Mouse (Mus musculus) hindbrain, embryonic 15.5 days (tissue): ENCODE results near the gene Gm572. TPM values are rescaled to one million over a fixed set of nuclear protein-coding genes. Genes with fewer than 3 reads are reported as not detected.

ENCODE experiments used
- ATAC-seq: fragments of 200-750 bp; cut with Nextera tagmentation; 2 replicates; pipeline ENCODE4 v1.8.0; 2017; ENCODE audit warnings: low read depth, moderate number of reproducible peaks, moderate TSS enrichment; ENCODE audit not compliant: low FRiP score
- H3K27ac ChIP-seq: fragments of 300-500 bp; sonication (generic); replicated peaks from 2 replicates; pipeline ENCODE4 v1.5.1; 2015; ENCODE audit warnings: mild to moderate bottlenecking, inconsistent platforms
- H3K27me3 ChIP-seq: fragments of 300-500 bp; sonication (generic); 2 replicates; pipeline ENCODE4 v1.6.1; 2015; ENCODE audit warnings: control low read depth, inconsistent platforms
- H3K36me3 ChIP-seq: fragments of 300-500 bp; sonication (generic); 2 replicates; pipeline ENCODE4 v1.6.1; 2015; ENCODE audit warnings: control low read depth, inconsistent platforms
- H3K4me1 ChIP-seq: fragments of 300-500 bp; sonication (generic); replicated peaks from 2 replicates; pipeline ENCODE4 v1.6.1; 2015; ENCODE audit warnings: control low read depth, inconsistent platforms
- H3K4me2 ChIP-seq: fragments of 300-500 bp; sonication (generic); 2 replicates; pipeline ENCODE4 v1.6.1; 2015; ENCODE audit warnings: moderate library complexity, mild to moderate bottlenecking, inconsistent platforms
- H3K4me3 ChIP-seq: fragments of 300-500 bp; sonication (generic); 2 replicates; pipeline ENCODE4 v1.5.1; 2015; ENCODE audit warnings: mild to moderate bottlenecking, inconsistent platforms
- H3K9ac ChIP-seq: fragments of 300-500 bp; sonication (generic); 2 replicates; pipeline ENCODE4 v1.6.1; 2015; ENCODE audit warnings: inconsistent platforms
- H3K9me3 ChIP-seq: fragments of 300-500 bp; sonication (generic); 2 replicates; pipeline ENCODE4 v1.6.1; 2016; ENCODE audit warnings: control low read depth, inconsistent platforms
- WGBS: fragments of 180-500 bp; shearing (Covaris S2); methylation state at CpG from one replicate; pipeline ENCODE4 v1.1.7; 2015; 5-methylcytosine and 5-hydroxymethylcytosine counted together
- polyA plus RNA-seq: library from polyadenylated mRNA; unstranded; fragments of >200 nt; fragmentation: Nextera tagmentation; extraction: Ambion mirVana; gene quantifications from 2 replicates; pipeline ENCODE4 v1.2.1, GENCODE M21; 2015

Gm572 gene
- polyA plus RNA-seq, 1 experiment from 2014 or later, result not detected

DNA sequence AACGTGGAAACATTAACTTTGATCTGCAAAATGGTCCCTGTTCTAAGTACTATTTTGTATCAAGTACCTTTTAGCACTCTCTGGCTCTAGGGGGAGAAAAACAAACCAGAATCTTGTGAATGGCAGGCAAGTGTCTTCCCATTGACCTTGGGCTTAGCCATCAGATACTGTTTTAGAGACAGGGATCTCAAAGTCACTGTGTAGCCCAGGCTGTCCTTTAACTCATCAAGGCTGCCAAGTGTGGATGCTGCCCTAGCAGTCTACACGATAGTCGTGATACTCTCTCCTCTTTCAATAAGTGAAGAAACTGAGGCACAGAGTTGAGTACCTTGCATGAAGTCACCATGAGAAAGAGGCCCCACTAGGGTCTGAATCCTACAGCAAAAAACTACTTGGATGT is 15.9 kb upstream of the Gm572 start:
- peak overlapping the region; percentile 87 for H3K4me2 ChIP-seq
- peak overlapping the region; percentile 94 for H3K4me3 ChIP-seq
- no peaks in the 10 kb centered on the region for H3K27me3 ChIP-seq
- no peaks in the 10 kb centered on the region for H3K9me3 ChIP-seq
- ATAC-seq, result peak; percentile 55
- WGBS, result 65% methylated on average over 3 of the region's 3 CpGs
- H3K36me3 ChIP-seq, result peaks cover 26% of the 10 kb centered on the region
- peak overlapping the region; percentile 96 for H3K9ac ChIP-seq
- H3K27ac ChIP-seq, result peak overlapping the region; percentile 96
- H3K4me1 ChIP-seq, result peaks cover 32% of the 10 kb centered on the region

DNA sequence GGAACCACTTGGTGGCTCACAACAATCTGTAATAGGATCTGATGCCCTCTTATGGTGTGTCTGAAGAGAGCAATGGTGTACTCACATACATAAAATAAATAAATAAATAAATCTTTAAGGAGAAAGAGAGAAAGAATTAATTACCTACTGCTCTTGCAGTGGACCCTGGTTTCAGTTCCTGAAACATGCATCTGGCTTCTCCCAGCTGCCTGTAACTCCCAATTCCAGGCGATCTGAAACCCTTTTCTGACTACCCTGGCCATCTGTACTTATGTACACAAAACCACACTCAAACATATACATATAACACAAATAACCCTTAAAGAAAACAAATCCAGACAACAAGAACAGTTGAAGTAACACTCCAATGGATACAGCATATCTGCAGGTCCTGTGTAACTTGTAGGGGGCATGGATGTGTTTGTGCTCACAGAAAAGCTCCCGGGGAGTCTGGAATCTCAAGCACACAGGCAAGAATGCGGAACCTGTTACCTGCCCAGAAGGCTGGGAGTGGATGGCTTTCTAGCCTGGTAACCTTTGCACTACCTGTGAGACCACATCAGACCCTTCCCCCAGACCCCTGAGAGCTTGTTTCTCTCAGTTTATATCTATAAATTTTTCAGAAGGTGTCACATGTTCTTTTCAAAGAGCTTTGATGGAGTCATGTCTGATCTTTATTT is 11.0 kb upstream of the Gm572 start:
- H3K27me3 ChIP-seq, result no peaks in the 10 kb centered on the region
- H3K9me3 ChIP-seq, result no peaks in the 10 kb centered on the region
- WGBS, result 82% methylated on average over 3 of the region's 3 CpGs
- no peak overlapping the region for H3K9ac ChIP-seq
- no peak overlapping the region for H3K4me2 ChIP-seq
- H3K36me3 ChIP-seq, result no peaks in the 10 kb centered on the region
- no peak for ATAC-seq
- peaks cover 3% of the 10 kb centered on the region for H3K4me1 ChIP-seq
- no peak overlapping the region for H3K27ac ChIP-seq
- H3K4me3 ChIP-seq, result no peak overlapping the region

GRCm38 (mm10) chr4:148633395-148634061 is 9.6 kb upstream of the Gm572 start:
- Histone ChIP-seq H3K4me2 (no peak overlapping the region), H3K27ac (no peak overlapping the region), H3K36me3 (no peaks in the 10 kb centered on the region), H3K4me3 (no peak overlapping the region), H3K9me3 (no peaks in the 10 kb centered on the region), H3K27me3 (no peaks in the 10 kb centered on the region), H3K9ac (no peak overlapping the region), H3K4me1 (no peaks in the 10 kb centered on the region)
- ATAC-seq, result no peak
- 76% methylated on average over 2 of the region's 2 CpGs for WGBS

DNA sequence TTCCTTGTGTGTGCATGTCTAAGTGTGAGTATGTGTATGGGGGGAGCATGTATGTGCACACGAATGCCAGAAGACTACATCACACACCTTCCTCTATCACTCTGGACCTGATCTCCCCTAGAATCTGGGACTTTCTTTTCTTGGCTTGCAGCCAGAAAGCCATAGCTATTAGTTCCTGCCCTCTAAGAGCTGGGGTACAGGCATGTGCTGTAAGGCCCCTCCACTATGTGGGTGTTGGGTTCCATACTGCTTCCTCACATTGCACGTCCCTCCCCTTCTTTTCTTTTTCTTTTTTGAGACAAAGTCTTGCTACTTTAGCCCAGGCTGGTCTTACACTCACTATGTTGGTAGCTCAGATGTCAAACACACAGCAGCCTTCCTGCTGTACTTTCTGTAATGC is 7.8 kb upstream of the Gm572 start:
- H3K9ac ChIP-seq, result no peak overlapping the region
- no peak overlapping the region for H3K4me3 ChIP-seq
- no peak for ATAC-seq
- H3K27ac ChIP-seq, result no peak overlapping the region
- H3K36me3 ChIP-seq, result no peaks in the 10 kb centered on the region
- H3K4me1 ChIP-seq, result no peaks in the 10 kb centered on the region
- H3K9me3 ChIP-seq, result no peaks in the 10 kb centered on the region
- WGBS, result 87% methylated on average over 2 of the region's 2 CpGs
- H3K4me2 ChIP-seq, result no peak overlapping the region
- no peaks in the 10 kb centered on the region for H3K27me3 ChIP-seq

GRCm38 (mm10) chr4:148638302-148638701 is 4.8 kb upstream of the Gm572 start:
- no peaks in the 10 kb centered on the region for H3K9me3 ChIP-seq
- H3K4me1 ChIP-seq, result no peaks in the 10 kb centered on the region
- no peak overlapping the region for H3K9ac ChIP-seq
- H3K27ac ChIP-seq, result no peak overlapping the region
- no peak for ATAC-seq
- H3K27me3 ChIP-seq, result no peaks in the 10 kb centered on the region
- no peak overlapping the region for H3K4me3 ChIP-seq
- WGBS, result 68% methylated on average over 9 of the region's 9 CpGs
- H3K36me3 ChIP-seq, result no peaks in the 10 kb centered on the region
- no peak overlapping the region for H3K4me2 ChIP-seq

- Histone ChIP-seq H3K4me1 (no peaks in the 10 kb centered on the region), H3K4me2 (no peak overlapping the region), H3K4me3 (no peak overlapping the region), H3K27ac (no peak overlapping the region), H3K9me3 (no peaks in the 10 kb centered on the region), H3K9ac (no peak overlapping the region), H3K36me3 (no peaks in the 10 kb centered on the region), H3K27me3 (no peaks in the 10 kb centered on the region)
- 83% methylated on average over 2 of the region's 2 CpGs for WGBS
- ATAC-seq, result no peak
Observed at GRCm38 (mm10) chr4:148639455-148639854, 3.7 kb upstream of the Gm572 start.

DNA sequence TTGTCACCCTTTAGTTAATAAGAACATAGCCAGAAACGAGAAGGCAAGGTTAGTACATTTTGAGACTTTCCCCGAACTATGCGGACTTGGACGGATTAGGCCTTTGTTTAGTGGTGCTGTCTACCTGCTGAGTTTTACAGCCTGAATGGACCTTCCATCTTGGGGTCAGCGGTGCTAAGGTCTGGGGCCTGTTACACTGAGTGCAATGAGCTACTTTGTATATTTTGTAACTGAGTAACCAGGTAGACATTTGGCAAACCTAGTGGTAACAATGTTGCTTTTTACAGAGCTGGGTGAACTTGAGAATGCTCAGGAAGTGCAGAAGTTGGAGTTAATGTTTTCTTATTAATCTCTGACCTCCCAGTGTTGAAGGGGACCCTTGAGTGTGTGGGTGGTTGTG is 2.0 kb upstream of the Gm572 start:
- Histone ChIP-seq H3K9me3 (no peaks in the 10 kb centered on the region), H3K27ac (no peak overlapping the region), H3K4me1 (no peaks in the 10 kb centered on the region), H3K4me2 (no peak overlapping the region), H3K9ac (no peak overlapping the region), H3K27me3 (no peaks in the 10 kb centered on the region), H3K36me3 (no peaks in the 10 kb centered on the region), H3K4me3 (no peak overlapping the region)
- WGBS, result 82% methylated on average over 5 of the region's 5 CpGs
- no peak for ATAC-seq

- H3K27ac ChIP-seq, result no peak overlapping the region
- no peak overlapping the region for H3K4me3 ChIP-seq
- H3K27me3 ChIP-seq, result no peaks in the 10 kb centered on the region
- no peaks in the 10 kb centered on the region for H3K4me1 ChIP-seq
- WGBS, result 5% methylated on average over 9 of the region's 9 CpGs
- peak overlapping the region; percentile 36 for H3K4me2 ChIP-seq
- no peak for ATAC-seq
- H3K9ac ChIP-seq, result no peak overlapping the region
- H3K36me3 ChIP-seq, result no peaks in the 10 kb centered on the region
- H3K9me3 ChIP-seq, result no peaks in the 10 kb centered on the region
Observed at GRCm38 (mm10) chr4:148644157-148644511, 1.0 kb downstream of the Gm572 start.

DNA sequence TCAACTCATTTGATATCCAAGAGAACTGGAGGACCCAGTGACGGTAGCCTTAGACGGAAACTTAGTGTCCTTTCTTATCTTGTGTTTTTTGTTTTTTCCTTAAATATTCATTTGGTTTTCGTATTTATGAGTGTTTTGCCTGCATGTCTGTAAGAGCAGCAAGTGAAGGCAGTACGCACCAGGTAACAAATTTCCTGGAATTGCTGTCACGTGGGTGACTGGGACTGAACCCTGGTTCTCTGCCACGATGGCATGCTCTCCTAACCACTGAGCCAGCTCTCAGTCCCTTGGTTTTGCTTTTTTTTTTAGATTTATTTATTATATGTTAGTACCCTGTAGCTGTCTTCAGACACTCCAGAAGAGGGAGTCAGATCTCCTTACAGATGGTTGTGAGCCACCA is 1.8 kb downstream of the Gm572 start:
- Histone ChIP-seq H3K27me3 (no peaks in the 10 kb centered on the region), H3K9ac (no peak overlapping the region), H3K4me2 (no peak overlapping the region), H3K9me3 (no peaks in the 10 kb centered on the region), H3K36me3 (no peaks in the 10 kb centered on the region), H3K4me1 (no peaks in the 10 kb centered on the region), H3K4me3 (no peak overlapping the region), H3K27ac (no peak overlapping the region)
- ATAC-seq, result no peak
- WGBS, result 92% methylated on average over 6 of the region's 6 CpGs

DNA sequence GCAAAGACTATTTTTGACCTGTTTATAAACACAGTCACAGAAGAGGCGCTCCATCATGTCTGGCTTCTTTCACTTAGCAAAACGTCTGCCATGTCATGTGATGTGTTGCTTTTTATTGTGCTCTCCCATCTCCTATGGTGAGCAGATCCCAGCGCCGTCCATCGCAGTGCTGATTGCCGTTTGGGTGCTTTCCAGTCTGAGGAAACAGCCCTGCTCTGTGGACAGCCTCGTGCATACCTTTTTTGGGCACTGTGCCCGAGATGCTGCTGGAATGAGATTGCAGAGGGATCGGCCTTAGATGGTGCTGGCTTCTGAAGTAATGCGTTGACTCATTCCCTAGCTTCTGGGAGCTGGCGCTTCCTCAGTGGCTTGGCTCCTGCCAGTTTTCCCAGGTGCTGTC is 3.5 kb downstream of the Gm572 start:
- H3K4me2 ChIP-seq, result no peak overlapping the region
- H3K9me3 ChIP-seq, result no peaks in the 10 kb centered on the region
- no peaks in the 10 kb centered on the region for H3K27me3 ChIP-seq
- no peak for ATAC-seq
- peaks cover 7% of the 10 kb centered on the region; the same call in 1 of the 2 replicates for H3K4me1 ChIP-seq
- WGBS, result 65% methylated on average over 11 of the region's 11 CpGs
- no peak overlapping the region for H3K9ac ChIP-seq
- no peak overlapping the region for H3K27ac ChIP-seq
- H3K4me3 ChIP-seq, result no peak overlapping the region
- no peaks in the 10 kb centered on the region for H3K36me3 ChIP-seq

DNA sequence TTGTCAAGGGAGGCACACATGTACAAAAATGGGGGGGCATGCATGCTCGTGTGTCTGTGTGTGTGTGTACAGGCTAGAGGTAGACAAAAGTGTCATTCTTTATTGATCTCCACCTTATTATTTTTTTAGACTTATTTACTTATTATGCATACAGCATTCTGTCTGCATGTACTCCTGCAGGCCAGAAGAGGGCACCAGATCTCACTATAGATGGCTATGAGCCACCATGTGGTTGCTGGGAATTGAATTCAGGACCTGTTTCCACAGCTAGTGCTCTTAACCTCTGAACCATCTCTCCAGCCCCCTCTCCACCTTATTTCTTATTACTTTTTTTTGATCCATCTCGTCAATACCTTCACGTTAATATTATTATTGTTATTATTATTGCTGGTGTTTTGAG is 6.2 kb downstream of the Gm572 start:
- Histone ChIP-seq H3K27me3 (no peaks in the 10 kb centered on the region), H3K4me2 (no peak overlapping the region), H3K4me1 (peaks cover 7% of the 10 kb centered on the region; the same call in 1 of the 2 replicates), H3K36me3 (no peaks in the 10 kb centered on the region), H3K27ac (no peak overlapping the region), H3K9ac (no peak overlapping the region), H3K4me3 (no peak overlapping the region), H3K9me3 (no peaks in the 10 kb centered on the region)
- 74% methylated on average over 3 of the region's 3 CpGs for WGBS
- no peak for ATAC-seq

GRCm38 (mm10) chr4:148651045-148651444 is 7.9 kb downstream of the Gm572 start:
- no peak overlapping the region for H3K9ac ChIP-seq
- H3K4me2 ChIP-seq, result no peak overlapping the region
- no peak overlapping the region for H3K4me3 ChIP-seq
- ATAC-seq, result peak; percentile 65; the same call in 1 of the 2 replicates
- H3K27ac ChIP-seq, result no peak overlapping the region
- H3K9me3 ChIP-seq, result no peaks in the 10 kb centered on the region
- no peaks in the 10 kb centered on the region for H3K27me3 ChIP-seq
- peaks cover 7% of the 10 kb centered on the region; the same call in 1 of the 2 replicates for H3K4me1 ChIP-seq
- no peaks in the 10 kb centered on the region for H3K36me3 ChIP-seq
- WGBS, result 38% methylated on average over 9 of the region's 9 CpGs
